Mouse (Mus musculus) small intestine, adult 2 months (tissue): ENCODE data around the gene Hand2. TPM values are rescaled to one million over a fixed set of nuclear protein-coding genes. Genes with fewer than 3 reads are reported as not detected.

Experiments used
- H3K27ac ChIP-seq: fragments of 200-500 bp; 2 replicates; pipeline ENCODE4 v1.5.1; 2012; ENCODE audit warnings: low read depth, low read length, control low read depth, inconsistent platforms; ENCODE audit not compliant: insufficient read depth
- H3K27me3 ChIP-seq: fragments of 200-500 bp; 2 replicates; pipeline ENCODE4 v1.6.1; 2012; ENCODE audit warnings: mild to moderate bottlenecking, moderate library complexity, low read length, inconsistent platforms; ENCODE audit not compliant: control insufficient read depth, insufficient read depth
- H3K36me3 ChIP-seq: fragments of 200-500 bp; 2 replicates; pipeline ENCODE4 v1.6.1; 2012; ENCODE audit warnings: mild to moderate bottlenecking, low read length, control low read depth, inconsistent platforms; ENCODE audit not compliant: control insufficient read depth, insufficient read depth
- H3K4me1 ChIP-seq: fragments of 200-500 bp; 2 replicates; pipeline ENCODE4 v1.6.1; 2012; ENCODE audit warnings: low read length, inconsistent platforms, mixed read lengths; ENCODE audit not compliant: control insufficient read depth, insufficient read depth, insufficient read length
- H3K4me3 ChIP-seq: fragments of 200-500 bp; 2 replicates; pipeline ENCODE4 v1.5.1; 2012; ENCODE audit warnings: low read depth, mild to moderate bottlenecking, control low read depth, inconsistent platforms, low read length, moderate library complexity
- CTCF ChIP-seq: fragments of 200-500 bp; IDR thresholded peaks from 2 replicates; pipeline ENCODE4 v1.5.1; 2012; ENCODE audit warnings: low read depth, mild to moderate bottlenecking, control low read depth, inconsistent platforms, low read length, moderate library complexity, mixed read lengths; ENCODE audit not compliant: insufficient replicate concordance, insufficient read length; ENCODE audit errors: extremely low read depth
- POLR2A ChIP-seq: fragments of 200-500 bp; IDR thresholded peaks from 2 replicates; pipeline ENCODE4 v1.6.1; 2012; ENCODE audit warnings: low read depth, mild to moderate bottlenecking, control low read depth, inconsistent platforms, low read length, moderate library complexity
- WGBS: fragments of 180-500 bp; shearing (Covaris S2); methylation state at CpG from one replicate; pipeline ENCODE4 v1.1.7; 2018; 5-methylcytosine and 5-hydroxymethylcytosine counted together
- polyA plus RNA-seq: library from polyadenylated mRNA; depleted of rRNA; stranded (reverse); fragments of >200 nt; gene quantifications from 2 replicates; pipeline ENCODE4 v1.2.3, GENCODE M21; 2012

Gene Hand2
- polyA plus RNA-seq, 1 experiment: 6.5 TPM

DNA sequence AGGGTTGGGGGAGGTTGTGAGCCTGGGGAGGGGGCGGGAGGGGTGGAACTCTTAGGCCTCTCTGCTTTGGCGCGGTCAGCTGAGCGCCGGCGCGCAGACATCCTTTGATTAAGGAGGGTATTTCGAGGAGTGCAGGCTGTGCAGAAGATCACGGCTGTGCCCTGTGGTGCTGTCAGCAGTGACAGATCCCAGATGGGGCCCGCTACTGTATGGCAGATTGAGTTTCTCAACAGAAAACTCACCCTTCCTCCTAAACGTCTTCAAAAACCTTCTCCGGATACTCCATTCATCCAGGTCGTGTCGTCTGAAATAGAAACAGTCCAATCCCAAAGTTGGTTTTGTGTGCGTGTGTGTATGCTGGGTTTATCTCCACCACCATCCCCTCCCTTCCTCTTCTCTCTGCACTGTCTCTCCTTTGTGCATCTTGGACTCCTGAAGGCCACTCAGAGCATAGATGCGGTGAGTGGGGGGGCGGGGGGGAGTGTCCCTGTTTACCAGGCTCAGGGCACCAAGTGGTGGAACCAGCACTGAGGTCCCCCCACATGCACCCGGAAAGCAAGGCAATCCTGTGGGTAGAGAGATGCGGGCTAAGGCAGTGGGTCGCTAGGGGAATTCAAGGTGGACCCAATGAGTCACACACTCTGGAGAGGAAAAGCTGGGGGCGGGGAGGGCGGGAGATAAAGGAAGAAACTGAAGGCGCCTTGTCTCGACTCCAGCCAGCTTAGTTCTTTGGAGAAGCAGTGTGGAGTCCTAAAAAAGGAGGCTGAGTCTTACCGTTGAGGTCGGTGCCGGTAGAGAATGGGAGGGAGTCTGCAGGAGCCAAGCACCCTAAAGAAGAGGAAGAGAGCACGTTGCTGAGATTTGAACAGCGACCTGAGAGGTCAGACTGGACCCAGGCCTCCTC lies 11.2 kb downstream of the Hand2 start:
- Histone ChIP-seq H3K27me3 (peaks cover 70% of the 10 kb centered on the region), H3K27ac (no peak overlapping the region), H3K4me1 (no peaks in the 10 kb centered on the region), H3K4me3 (peak overlapping the region; percentile 10; the same call in 1 of the 2 replicates), H3K36me3 (no peaks in the 10 kb centered on the region)
- TF ChIP-seq POLR2A: no peak
- TF ChIP-seq CTCF: no peak
- 8% methylated on average over 29 of the region's 29 CpGs for WGBS

DNA sequence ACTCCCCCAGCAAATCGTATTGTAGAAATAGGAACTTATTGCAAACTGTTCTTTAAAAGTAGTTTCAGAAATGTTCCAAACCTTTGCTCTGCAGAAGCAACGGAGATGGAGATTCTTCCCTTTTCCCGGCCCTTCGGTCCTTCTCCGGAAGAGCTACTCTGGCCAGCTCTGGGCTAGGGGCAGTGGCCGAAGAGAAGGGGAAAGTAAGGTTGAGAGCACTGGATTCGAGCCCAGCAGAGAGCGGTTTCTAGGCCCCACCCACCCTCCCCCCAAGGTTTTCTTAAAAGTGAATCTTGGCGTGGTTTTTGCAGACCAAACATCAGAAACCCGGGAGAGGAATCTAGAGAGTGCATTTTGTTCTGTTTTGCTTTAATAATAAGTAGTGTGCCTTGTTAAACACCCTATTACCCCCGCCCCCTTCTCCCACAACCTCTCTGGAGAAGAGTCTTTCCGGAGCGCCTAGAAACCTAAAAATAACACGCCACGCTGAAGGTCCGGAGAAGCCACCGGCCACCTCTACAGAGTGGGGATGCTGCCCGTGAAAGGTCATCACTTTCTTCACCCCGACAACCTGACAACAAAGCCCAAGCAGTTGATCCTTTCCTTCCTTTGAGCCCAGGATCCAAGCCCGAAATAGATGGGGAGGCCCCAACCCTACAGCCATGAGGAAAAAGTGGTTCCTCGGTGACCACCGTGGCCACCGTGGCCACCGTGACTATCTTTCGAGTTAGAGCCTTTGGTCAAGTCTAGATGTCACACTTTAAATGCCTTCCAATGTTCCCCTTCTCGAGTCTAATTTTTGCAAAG lies 12.1 kb downstream of the Hand2 start:
- no peak overlapping the region for H3K27ac ChIP-seq
- H3K36me3 ChIP-seq: no peaks in the 10 kb centered on the region
- 4% methylated on average over 26 of the region's 26 CpGs for WGBS
- H3K4me3 ChIP-seq: no peak overlapping the region
- peaks cover 65% of the 10 kb centered on the region for H3K27me3 ChIP-seq
- TF ChIP-seq CTCF (no peak), POLR2A (no peak)
- no peaks in the 10 kb centered on the region for H3K4me1 ChIP-seq

DNA sequence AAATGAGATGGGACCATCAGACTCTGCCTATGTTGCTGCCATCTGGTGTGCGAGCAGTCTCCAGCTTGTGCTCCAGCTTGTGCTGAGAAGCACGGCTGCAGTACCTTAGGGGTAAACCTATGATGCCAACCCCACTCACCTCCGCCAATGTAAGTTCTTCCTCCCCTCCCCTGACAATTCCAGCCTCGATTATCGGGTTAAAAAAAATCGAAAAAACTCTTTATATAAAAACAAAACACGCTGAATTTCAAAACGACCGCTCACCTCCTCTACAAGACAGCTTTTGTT lies 12.6 kb downstream of the Hand2 start:
- Histone ChIP-seq H3K4me1 (no peaks in the 10 kb centered on the region), H3K27me3 (peaks cover 60% of the 10 kb centered on the region), H3K4me3 (no peak overlapping the region), H3K27ac (no peak overlapping the region), H3K36me3 (no peaks in the 10 kb centered on the region)
- WGBS: 4% methylated on average over 9 of the region's 9 CpGs
- TF ChIP-seq POLR2A (no peak), CTCF (no peak)

DNA sequence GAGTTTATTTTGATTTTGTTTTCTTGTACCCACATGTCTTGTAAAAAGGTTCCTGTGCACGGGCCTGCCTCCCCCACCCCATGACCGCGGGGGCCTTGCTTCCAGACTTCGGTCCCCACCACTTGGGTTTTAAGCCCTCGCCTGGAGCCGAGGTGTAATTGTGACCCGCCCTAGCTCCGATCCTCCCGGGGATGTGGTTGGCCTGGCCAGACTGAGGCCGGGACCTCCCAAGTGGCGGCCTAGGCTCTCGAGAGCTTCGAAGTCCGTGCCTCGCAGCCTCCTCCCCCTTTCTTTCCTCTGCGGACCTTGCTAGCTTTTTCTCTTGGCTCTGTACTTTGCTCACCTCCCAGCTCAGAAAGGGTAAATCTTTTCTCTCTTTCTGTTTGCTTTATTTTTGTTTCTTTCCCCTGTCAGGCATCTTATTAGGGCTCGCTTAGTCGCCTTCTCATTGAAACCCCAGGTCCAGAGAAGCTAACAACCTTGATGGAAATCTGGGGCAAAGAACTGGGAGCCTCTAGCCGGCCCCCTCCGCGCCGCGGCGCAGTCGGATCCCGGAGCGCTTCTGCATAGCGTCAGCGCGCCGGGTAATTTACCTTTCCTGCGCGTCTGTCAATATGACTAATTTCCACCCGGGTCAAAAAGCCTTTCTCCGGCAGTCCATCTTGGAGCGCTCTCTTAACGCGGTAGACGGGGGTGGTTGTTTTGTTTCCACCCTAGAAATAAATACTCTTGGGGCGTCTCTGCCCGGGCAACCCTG lies 13.2 kb downstream of the Hand2 start:
- TF ChIP-seq POLR2A (no peak), CTCF (no peak)
- no peak overlapping the region for H3K27ac ChIP-seq
- 2% methylated on average over 41 of the region's 41 CpGs for whole genome bisulfite sequencing
- H3K36me3 ChIP-seq: no peaks in the 10 kb centered on the region
- H3K4me1 ChIP-seq: no peaks in the 10 kb centered on the region
- peaks cover 54% of the 10 kb centered on the region for H3K27me3 ChIP-seq
- H3K4me3 ChIP-seq: no peak overlapping the region

DNA sequence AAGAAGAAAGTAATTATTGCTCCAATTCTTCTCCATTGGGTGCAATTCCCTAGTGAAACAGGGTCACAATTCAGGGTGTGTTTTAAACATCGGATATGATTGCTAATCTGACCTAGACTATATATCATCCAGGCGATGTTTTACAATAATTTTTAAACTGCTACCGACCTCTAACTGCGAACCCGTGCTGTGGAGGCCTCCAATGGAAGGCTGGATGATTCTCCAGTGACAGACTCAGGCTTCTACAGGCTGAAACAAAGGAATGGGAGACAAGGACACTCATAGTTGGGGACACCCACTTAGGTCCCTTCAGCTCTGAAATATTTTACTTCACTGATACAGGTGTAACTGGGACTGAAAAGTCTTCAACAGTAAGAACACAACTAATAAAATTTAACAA lies 13.9 kb downstream of the Hand2 start:
- no peak for TF ChIP-seq CTCF
- no peak for TF ChIP-seq POLR2A
- WGBS: 16% methylated on average over 5 of the region's 5 CpGs
- Histone ChIP-seq H3K4me1 (no peaks in the 10 kb centered on the region), H3K36me3 (no peaks in the 10 kb centered on the region), H3K4me3 (no peak overlapping the region), H3K27me3 (peaks cover 50% of the 10 kb centered on the region), H3K27ac (no peak overlapping the region)

DNA sequence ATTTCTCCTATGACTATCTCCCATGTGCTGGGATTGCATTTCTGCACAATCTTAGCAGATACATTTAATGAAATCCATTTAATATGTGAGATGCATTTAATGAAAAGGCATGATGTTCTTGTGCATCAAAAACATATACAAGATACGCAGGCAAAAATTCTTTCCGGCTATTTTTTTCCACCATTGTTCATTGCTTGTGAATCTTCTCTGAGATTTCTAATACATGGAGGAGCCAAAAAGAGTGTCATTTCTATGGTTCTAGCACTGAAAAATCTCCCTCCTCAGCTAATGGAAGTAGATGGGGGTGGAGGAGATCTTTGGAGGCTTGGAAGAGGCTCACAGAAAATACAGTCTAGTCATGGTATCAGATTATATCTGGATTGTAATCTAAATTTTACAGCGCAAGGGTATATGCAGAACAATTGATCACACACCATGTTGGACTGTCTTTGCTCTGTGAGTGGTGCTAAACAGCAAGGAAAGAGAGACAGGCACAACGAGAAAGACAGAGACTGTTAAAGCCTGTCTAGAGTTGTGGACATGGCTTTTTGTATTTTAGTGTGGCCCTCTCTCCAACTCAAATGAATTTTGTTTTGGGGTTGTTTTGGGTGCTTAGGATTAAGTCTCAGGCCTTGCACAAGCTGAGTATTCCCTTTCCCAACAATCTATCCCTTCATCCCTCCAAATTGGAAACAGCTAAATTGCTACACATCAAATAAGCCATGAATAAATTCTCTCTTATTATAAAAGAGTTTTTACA lies 16.7 kb downstream of the Hand2 start:
- H3K27me3 ChIP-seq: peaks cover 55% of the 10 kb centered on the region
- no peak overlapping the region for H3K27ac ChIP-seq
- no peaks in the 10 kb centered on the region for H3K36me3 ChIP-seq
- TF ChIP-seq CTCF (no peak), POLR2A (no peak)
- WGBS: 53% methylated on average over 4 of the region's 4 CpGs
- H3K4me1 ChIP-seq: no peaks in the 10 kb centered on the region
- H3K4me3 ChIP-seq: no peak overlapping the region
